Mouse (Mus musculus): ENCODE results near the gene Prkar1b. TPM values are rescaled to one million over a fixed set of nuclear protein-coding genes. Genes with fewer than 3 reads are reported as not detected.

Gene Prkar1b
- polyA plus RNA-seq, 1 experiment from 2014 or later: 0.62 TPM

- Histone ChIP-seq H3K4me2 (ENCODE audit: low read depth, low read length) (peak within 1 kb of the TSS; percentile 85), H3K27ac (ENCODE audit: low read depth) (no peak within 1 kb of the TSS), H3K4me3 (ENCODE audit: low read depth, low read length) (peak within 1 kb of the TSS; percentile 56), H3K36me3 (replicated peaks; ENCODE audit: insufficient read depth, low read length) (no peaks in the 10 kb centered on the region), H3K4me1 (ENCODE audit: insufficient read depth) (peaks cover 28% of the 10 kb centered on the region), H3K9ac (replicated peaks) (0 out of 2 replicates have a peak within 1 kb of the TSS, but pooled peaks have one; percentile 38), H3K27me3 (ENCODE audit: insufficient read depth, low read length) (peaks cover 69% of the 10 kb centered on the region), H3K9me3 (ENCODE audit: low read length) (no peaks in the 10 kb centered on the region; the same call in 1 of the 2 replicates)
- no peak for ATAC-seq
- TF ChIP-seq EP300 (IDR thresholded peaks at IDR 0.05; ENCODE audit: low read depth): no peak
- TF ChIP-seq CTCF (IDR thresholded peaks at IDR 0.05; ENCODE audit: low read depth): no peak
- WGBS (ENCODE audit: insufficient replicate concordance): 4% methylated on average over 48 of the region's 48 CpGs
- DNase-seq: peak; percentile 52
Observed at GRCm38 (mm10) chr5:138997171-138997788, 152.5 kb downstream of the Prkar1b start, which contains the start of gene Pdgfa. Gene Pdgfa, minus strand, starts transcription at chr5:138997370.

- H3K9ac ChIP-seq (replicated peaks): no peak overlapping the region
Observed at GRCm38 (mm10) chr5:138996322-138997073, 153.3 kb downstream of the Prkar1b start.

GRCm38 (mm10) chr5:138995721-138996311 lies 154.0 kb downstream of the Prkar1b start:
- TF ChIP-seq EP300 (IDR thresholded peaks at IDR 0.05; ENCODE audit: low read depth): no peak
- peak; percentile 6; the same call in 1 of the 2 replicates for TF ChIP-seq CTCF (IDR thresholded peaks at IDR 0.05; ENCODE audit: low read depth)
- peak; percentile 32 for ATAC-seq
- WGBS (ENCODE audit: insufficient replicate concordance): 5% methylated on average over 37 of the region's 52 CpGs
- Histone ChIP-seq H3K27ac (ENCODE audit: low read depth) (peak overlapping the region; percentile 48; the same call in 1 of the 2 replicates), H3K4me2 (ENCODE audit: low read depth, low read length) (peak overlapping the region; percentile 85), H3K4me3 (ENCODE audit: low read depth, low read length) (peak overlapping the region; percentile 56), H3K4me1 (ENCODE audit: insufficient read depth) (peaks cover 28% of the 10 kb centered on the region), H3K27me3 (ENCODE audit: insufficient read depth, low read length) (peaks cover 81% of the 10 kb centered on the region), H3K36me3 (replicated peaks; ENCODE audit: insufficient read depth, low read length) (no peaks in the 10 kb centered on the region), H3K9me3 (ENCODE audit: low read length) (no peaks in the 10 kb centered on the region), H3K9ac (replicated peaks) (peak overlapping the region; percentile 61; the same call in 1 of the 2 replicates)
- peak; percentile 57 for DNase-seq

More at GRCm38 (mm10) chr5:138996322-138997073, 153.3 kb downstream of the Prkar1b start:
- WGBS (ENCODE audit: insufficient replicate concordance): 8% methylated on average over 24 of the region's 24 CpGs
- Histone ChIP-seq H3K4me1 (ENCODE audit: insufficient read depth) (peaks cover 28% of the 10 kb centered on the region), H3K36me3 (replicated peaks; ENCODE audit: insufficient read depth, low read length) (no peaks in the 10 kb centered on the region), H3K9me3 (ENCODE audit: low read length) (no peaks in the 10 kb centered on the region), H3K27ac (ENCODE audit: low read depth) (no peak overlapping the region), H3K27me3 (ENCODE audit: insufficient read depth, low read length) (peaks cover 76% of the 10 kb centered on the region), H3K4me2 (ENCODE audit: low read depth, low read length) (peak overlapping the region; percentile 85), H3K4me3 (ENCODE audit: low read depth, low read length) (peak overlapping the region; percentile 56)
- TF ChIP-seq EP300 (IDR thresholded peaks at IDR 0.05; ENCODE audit: low read depth): no peak
- peak; percentile 43 for TF ChIP-seq CTCF (IDR thresholded peaks at IDR 0.05; ENCODE audit: low read depth)
- DNase-seq (peak; percentile 38), ATAC-seq (no peak)

- under 1% methylated on average over 82 of the region's 127 CpGs for WGBS (ENCODE audit: insufficient replicate concordance)
- H3K4me3 ChIP-seq (ENCODE audit: low read depth, low read length): peak overlapping the region; percentile 56
- peak overlapping the region; percentile 61 for H3K9ac ChIP-seq (replicated peaks)
- H3K4me1 ChIP-seq (ENCODE audit: insufficient read depth): peaks cover 28% of the 10 kb centered on the region
- H3K27me3 ChIP-seq (ENCODE audit: insufficient read depth, low read length): peaks cover 81% of the 10 kb centered on the region
- H3K36me3 ChIP-seq (replicated peaks; ENCODE audit: insufficient read depth, low read length): no peaks in the 10 kb centered on the region
- peak overlapping the region; percentile 85 for H3K4me2 ChIP-seq (ENCODE audit: low read depth, low read length)
- TF ChIP-seq CTCF (IDR thresholded peaks at IDR 0.05; ENCODE audit: low read depth) (no peak), EP300 (IDR thresholded peaks at IDR 0.05; ENCODE audit: low read depth) (no peak)
- peak; percentile 75 for DNase-seq
- no peaks in the 10 kb centered on the region for H3K9me3 ChIP-seq (ENCODE audit: low read length)
- ATAC-seq: peak; percentile 59
- peak overlapping the region; percentile 48; the same call in 1 of the 2 replicates for H3K27ac ChIP-seq (ENCODE audit: low read depth)
Observed at GRCm38 (mm10) chr5:138994786-138995720, 154.7 kb downstream of the Prkar1b start.

- Histone ChIP-seq H3K4me2 (ENCODE audit: low read depth, low read length) (peak overlapping the region; percentile 85), H3K9ac (replicated peaks) (peak overlapping the region; percentile 34; the same call in 1 of the 2 replicates), H3K27me3 (ENCODE audit: insufficient read depth, low read length) (peaks cover 79% of the 10 kb centered on the region), H3K9me3 (ENCODE audit: low read length) (no peaks in the 10 kb centered on the region), H3K4me1 (ENCODE audit: insufficient read depth) (peaks cover 28% of the 10 kb centered on the region), H3K36me3 (replicated peaks; ENCODE audit: insufficient read depth, low read length) (no peaks in the 10 kb centered on the region), H3K4me3 (ENCODE audit: low read depth, low read length) (peak overlapping the region; percentile 56), H3K27ac (ENCODE audit: low read depth) (0 out of 2 replicates have a peak overlapping the region, but pooled peaks have one; percentile 48)
- under 1% methylated on average over 43 of the region's 48 CpGs for WGBS (ENCODE audit: insufficient replicate concordance)
- ATAC-seq (0 out of 2 replicates have a peak, but pooled peaks have one; percentile 5), DNase-seq (peak; percentile 33)
- no peak for TF ChIP-seq EP300 (IDR thresholded peaks at IDR 0.05; ENCODE audit: low read depth)
- TF ChIP-seq CTCF (IDR thresholded peaks at IDR 0.05; ENCODE audit: low read depth): no peak
Observed at GRCm38 (mm10) chr5:138994108-138994785, 155.6 kb downstream of the Prkar1b start.

Data from liver, postnatal 0 days (tissue).